Mouse (Mus musculus) hindlimb bud, embryonic 11.5 days (tissue): Measurements from ENCODE around the gene Grin2c.

Source experiments
- DNase-seq: peaks from one replicate; pipeline ENCODE4 v3.0.0-alpha.2; 2012; ENCODE audit warnings: low read depth, low spot score; ENCODE audit errors: extremely low spot score

Gene Grin2c

DNA sequence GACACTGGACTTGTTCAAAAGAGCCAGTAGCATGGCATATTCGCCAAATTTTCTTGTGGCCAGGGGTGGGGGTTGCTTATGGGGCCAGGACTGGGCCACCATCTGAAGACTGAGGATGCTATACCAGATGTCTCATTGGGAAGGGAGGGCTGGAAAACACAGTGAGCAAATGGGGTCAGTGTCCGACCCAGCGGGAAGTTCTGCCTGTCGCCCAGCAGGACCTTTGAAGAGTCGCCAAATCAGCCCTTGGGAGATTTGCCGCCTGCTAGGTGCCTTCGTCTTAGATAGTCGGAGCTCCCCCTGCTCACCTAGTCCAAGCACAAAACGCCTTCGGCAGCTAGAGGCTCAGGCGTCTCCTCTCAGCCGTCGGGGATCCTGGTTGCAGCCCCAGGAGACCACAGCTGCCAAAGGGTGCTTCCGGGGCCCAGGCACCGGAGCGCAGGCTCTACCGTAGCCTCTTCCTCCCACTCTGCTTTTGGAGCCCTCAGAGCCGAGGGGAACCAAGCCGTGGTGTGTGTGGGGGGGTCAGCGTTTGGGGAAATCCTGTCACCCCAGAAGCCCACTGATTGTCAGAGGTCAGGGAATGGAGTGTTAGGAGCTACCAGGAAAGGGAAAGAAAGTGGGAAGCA lies 1.2 kb downstream of the Grin2c start:
- no peak for DNase-seq

DNA sequence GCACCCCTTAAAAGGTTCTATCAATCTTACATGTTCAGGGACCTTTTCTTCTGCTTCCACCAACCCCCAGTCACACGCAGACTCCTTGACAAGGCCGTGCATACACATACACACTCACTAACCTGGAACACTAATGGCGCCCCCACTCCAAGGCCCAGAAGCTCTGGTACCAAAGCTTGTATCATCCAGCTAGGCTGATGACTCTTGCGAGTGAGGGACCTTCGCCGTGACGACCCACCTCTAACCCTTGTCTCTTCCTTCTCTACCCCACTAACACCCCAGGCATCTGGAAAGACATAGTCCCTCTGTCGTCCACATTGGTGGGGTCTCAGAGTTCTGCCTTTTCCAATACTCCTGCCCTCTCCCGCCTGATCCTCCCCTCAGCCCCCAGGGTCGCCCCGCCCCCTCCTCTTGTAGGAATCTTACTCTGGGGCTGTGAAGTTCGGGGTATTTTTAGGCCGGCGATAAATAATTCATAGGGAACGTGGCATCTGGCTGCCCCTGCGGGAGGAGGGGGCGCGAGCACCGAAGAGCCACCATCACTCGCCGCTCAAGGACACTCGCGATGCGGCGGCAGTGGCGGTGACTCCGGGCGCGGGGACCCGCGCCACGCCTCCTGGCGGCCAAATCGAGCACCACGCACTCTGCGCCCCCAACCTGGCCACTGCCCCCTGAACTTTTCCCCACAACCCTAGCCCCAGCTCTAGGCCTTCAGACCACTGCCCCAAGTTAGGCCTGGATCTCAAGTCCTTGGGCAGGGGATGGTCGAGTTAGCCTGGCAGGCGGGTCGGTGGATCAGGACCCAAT lies 2.0 kb downstream of the Grin2c start:
- DNase-seq: no peak

DNA sequence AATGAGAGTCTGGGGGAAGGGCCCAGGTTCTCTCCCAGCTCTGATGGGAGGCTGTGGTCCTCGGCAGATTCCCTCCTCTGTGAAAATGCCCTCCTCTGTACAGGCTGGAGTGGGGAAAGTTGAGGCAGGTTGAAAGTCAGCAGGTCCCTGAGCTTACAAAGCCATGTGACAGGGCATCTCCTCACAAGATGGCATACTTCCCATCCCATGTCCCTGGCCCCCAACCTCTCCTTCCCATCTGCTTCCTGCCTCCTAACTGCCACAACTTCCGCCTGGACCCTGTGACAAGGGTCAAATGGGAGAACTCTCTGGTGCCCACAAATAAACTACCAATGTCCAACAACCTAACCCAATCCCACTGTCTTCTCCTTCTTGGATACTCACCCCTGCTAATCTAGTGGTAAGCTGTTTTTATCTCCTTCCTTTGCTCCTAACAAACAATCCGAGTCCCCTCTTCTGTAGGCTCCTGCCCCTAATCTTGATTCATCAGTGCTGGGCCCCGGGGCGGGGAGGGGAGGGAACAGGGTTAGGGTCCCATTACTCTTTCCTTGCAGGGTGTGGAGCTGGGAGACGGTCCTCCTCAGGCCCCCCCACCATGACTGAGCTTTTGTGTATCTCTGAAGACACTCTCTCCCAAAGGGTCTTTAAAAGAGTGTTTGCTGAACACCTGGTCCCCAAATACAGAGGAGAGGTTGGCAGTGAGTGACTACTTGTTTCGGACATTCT lies 2.7 kb downstream of the Grin2c start:
- no peak for DNase-seq

DNA sequence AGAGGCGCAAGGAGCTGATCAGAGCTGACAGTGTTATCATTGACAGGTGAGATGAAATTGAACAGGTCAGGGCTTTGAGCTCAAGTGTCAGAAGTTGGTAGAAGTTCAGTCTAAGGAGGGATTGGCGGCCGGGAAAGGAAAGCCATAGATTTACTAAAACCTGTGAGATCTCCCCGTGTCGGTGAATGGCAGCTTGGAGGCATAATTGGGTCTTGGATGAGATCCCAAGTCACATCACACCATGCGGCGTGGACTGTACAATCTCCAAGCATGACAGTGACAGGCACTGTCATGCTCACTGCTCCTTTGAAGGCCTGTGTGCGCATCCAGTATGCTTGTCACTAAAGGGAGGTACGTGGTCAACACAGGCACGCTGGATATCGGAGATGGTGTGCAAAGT lies 4.1 kb downstream of the Grin2c start:
- no peak for DNase-seq

DNA sequence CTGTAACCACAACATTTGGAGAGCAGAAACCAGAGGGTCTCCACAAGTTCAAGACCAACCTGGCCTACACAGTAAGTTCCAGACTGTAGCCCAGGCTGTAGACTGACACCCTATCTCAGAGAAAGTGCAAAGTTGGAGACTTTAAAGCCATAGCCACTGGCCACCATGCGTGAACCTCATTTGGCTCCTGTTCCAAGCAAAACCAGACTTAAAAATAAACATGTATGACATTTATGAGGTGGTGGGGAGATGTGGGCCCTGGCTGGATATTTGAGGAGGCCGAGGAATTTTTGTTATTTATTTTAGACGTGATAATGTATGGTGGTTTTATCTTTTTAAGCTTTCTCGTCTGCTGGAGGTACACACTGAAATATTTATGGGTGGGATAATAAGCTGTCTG lies 7.9 kb downstream of the Grin2c start:
- no peak for DNase-seq

DNA sequence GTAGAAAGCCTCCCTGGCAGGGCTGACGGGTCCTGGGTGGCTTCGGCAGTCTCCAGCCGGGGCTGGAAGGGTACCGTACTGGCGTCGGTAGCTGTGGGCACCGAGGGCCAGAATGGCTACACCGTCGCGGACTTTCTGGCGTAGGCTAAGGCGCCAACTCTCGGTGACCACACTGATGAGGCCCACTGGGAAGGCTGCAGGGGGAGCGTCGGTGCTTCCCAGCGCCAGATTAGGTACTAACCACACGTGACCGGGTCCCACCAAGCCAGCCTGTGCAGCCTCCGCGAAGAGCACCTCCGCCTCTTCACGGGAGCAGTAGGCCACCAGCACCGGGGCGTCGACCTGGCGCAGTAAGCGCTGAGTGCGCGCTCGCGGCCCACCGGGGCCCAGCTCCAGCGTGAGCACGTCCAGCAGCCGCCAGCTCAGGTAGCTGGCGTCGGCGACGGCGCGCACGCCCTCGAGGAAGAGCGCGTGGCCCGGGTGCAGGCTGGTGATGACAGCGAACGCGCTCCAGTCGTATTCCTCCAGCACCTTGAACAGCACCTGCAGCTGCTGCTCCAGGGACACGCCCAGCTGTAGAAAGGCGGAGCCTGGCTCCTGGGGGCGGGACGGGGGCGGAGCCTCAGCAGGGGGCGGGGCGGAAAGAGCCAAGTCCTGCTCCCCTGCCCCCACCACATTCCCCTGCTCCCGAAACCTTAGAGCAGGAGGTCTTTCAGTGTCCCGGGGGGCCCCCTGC lies 9.1 kb downstream of the Grin2c start:
- DNase-seq: no peak

DNA sequence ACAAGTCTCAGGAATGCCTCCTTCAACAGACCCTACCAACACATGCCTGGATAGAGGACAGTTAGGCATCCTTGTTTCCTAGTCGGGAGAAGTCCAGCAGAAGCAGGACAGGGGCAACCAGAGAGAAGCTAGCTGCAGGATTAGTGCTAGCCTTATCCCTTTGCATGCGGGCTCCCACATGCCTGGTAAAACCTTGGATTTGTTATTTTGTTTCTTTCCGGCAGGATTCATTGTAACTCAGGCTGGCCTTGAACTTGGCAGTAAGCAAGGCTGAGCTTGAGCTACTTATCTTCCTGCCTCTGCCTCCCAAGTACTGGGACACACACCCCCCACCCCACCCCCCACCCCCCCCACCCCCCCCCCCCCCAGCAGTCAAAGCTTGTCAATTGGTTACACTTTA lies 15.8 kb downstream of the Grin2c start:
- DNase-seq: no peak

DNA sequence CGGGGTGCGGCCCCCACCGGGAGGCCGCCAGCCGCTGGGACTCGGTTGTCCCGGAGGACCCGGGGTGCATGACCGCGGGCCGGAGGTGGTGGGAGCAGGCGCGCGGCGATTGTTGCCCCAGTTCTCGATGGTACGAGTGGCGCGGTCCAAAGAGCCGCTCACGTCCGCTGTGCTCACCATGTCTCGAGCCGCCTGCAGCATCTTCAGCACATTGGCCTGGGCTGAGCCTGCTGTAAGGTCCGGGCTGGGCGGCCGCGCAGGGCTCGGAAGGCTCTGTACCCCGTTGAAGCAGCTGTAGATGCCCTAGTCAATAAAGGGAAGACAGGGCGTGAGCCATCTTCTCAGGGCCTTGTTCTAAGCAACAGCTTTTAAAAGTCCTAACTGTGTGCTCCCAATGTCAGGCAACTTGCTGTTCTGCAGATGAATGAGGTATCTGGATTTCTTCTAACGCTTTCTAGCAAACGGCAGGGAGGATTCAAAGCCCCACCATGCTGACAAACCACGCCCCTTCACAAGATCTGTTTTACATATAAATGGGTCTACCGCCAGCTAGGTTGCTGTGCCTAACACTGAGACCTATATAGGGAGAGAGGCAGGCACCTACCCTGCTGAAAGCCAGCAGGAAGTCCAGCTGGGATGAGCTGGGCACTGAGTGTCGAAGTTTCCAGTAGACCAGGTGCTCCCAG lies 16.5 kb downstream of the Grin2c start:
- no peak for DNase-seq

DNA sequence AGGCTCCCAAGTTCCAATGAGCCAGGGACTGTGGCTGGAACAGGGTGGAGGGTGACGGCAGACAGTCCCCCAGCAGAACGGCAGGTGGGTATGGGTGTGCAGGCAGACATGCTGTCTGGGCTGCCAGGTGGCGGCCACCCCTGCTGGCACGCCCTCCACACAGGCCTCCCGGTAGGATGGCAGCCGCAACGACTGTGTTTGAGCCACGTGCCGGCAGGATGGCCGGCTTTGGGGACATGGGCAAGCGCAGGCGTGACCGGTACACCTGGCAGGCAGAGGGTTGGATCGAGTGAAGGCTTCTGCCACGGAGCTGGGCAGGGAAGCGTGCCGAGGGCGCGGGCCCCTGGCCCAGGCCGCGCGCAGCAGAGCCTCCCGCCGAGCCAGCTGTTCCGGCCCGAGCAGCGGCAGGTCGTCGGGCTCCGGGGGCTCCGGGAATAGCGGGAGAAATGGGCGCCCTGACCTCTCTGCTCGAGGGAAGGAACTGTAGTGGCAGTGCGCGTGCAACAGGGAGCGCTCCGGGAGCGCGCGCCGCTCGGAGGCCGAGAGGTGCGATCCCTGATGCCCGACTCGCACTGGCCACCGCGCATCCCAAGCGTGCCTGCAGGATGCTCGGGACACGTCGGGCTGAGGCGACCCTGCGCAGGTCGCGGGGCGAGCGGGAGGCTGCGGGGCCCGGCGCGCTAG lies 17.2 kb downstream of the Grin2c start:
- no peak for DNase-seq

DNA sequence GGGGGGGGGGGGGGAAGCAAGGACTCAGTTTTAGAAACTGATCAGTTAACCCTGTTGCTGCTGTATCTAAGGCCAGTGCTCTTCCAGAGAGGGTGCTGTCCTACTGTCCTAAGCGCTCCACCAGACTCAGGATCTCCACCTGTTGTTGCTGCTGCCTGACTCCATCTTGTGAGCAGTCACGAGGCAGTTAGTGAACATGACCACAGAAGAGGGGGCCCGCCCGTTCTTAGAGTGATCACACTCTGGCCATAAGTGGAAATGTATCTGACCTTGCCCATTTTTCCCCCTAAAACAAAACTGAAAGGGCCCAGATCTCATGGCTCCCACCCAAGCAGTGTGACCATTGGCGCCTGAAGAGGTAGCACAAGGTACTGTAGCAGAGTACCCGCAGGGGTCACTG lies 19.1 kb downstream of the Grin2c start:
- DNase-seq: no peak

DNA sequence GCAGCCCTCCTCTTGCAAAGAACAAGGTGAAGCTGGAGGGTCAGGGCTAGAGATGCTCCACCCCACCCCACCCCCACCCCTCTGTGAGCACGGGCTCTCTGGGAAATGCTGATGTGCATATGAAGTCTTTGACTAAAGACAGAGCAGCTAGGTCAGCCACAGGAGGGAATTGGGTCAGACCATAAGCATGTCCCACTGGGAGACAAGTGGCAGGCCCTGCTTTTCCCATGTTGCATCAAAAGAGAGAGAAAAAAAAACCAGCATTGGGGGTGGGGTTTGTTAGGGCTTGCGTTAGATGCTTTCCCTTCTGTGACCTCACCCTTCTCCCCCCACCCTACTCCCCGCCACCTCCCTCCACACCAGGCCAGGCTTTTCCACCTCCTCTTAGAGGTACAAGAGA lies 19.8 kb downstream of the Grin2c start:
- no peak for DNase-seq

DNA sequence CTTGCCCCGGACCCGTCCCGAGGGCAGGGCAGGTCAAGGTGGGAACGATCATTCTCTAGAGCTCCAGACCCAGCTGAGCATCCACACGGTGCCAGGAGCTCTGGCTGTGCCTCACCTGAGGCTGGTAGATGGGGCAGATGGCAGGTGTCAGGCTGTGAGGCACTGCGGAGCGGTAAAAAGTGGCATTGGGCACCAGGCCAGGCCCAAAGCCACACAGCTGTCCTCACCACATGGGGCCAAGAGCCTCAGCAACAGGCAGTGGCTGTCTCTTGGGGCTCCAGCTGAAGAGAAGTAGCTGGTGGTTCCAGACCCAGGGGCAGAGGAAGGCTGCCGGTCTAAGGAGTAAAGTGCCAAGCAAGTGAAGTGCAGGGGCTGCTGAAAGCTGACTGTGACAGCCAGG lies 20.7 kb downstream of the Grin2c start:
- DNase-seq: no peak

DNA sequence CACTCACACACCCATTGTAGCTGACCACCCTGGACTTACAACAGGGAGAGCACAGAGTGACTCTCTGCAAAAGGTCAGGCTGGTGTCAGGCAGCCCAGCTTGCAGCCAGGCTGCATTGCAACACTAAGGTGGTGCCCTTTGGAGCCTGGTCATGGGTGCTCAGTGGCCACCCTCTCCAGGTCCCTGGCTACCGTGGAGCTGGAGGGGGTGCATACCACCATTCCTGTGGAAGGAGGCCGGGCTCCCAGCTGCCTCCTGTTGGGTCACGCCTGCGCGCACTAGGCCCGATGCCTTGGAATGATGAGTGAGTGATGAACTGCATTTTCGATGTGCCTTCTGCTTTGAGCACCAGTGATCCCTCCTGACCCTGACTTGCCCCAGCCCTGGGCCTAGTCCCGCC lies 22.2 kb downstream of the Grin2c start:
- no peak for DNase-seq

DNA sequence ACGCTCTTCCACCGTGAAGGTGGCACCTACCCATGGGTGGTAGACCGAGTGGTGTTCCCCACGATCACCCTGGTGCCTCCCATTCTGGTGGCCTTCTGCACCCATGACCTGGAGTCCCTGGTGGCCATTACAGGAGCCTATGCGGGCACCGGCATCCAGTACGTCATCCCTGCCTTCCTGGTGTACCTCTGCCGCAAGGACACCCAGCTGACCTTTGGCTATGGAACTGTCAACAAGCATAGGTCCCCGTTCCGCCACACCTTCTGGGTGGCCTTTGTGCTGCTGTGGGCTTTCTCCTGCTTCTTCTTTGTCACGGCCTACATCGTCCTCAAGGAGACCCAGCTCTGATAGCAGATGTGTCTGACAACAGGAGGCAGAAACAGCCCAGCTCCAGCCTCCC lies 23.3 kb downstream of the Grin2c start:
- DNase-seq: no peak

DNA sequence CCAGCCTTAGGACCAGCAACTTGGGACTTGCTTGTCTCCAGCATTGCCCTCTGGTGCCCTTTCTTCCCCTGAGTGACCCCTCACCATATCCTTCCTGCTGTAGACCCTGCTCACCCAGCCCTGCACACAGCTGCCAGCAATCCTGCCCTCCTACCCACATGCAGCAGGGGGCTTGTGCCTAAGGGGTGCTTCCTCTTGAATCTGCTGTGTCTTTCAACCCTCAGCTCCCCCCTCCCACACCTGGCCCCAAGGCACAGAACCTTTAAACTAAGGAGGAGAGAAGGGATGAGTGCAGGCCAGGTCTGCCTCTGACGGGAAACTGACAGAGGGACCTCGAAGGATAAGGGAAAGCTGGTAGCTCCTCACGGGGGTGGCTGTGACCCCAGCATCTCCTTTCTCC lies 24.3 kb downstream of the Grin2c start:
- DNase-seq: no peak

DNA sequence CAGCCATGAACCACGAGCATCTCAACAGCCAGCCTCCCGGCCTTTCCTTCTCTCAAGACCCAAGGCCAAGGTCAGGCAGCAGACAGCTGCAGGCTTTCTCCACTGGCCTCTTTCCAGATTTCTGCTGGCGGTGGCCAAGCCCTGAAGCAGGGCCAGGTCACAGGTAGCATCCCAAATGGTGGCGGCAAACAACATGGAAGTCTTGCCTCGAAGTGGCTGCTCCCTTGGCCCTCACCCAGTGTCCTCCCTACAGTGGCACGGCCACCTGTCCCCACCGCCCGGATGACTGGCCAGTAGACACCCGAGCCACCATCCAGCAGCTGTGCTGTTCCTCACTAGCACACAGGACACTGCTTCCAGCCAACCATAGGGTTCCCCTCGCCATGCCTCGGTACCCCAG lies 25.6 kb downstream of the Grin2c start:
- no peak for DNase-seq

DNA sequence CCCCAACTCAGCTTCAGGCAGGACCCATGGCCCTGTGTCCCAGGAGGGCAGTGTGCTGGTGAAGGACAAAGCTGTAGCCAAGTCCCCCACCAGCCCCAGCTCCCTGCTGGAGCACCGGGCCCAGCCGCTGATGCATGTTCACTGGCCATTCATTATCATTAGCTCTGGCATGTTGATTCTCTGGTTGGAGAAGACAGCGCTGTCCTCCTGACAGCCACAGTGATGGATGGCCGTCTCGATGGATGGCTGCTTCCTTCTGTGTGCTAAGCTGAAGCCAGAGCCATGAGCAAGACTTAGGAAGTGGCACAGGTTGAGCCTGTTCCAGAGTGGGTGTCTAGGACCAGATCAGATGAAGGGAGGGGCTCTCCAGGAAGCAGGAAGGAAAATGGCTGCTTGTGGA lies 30.5 kb downstream of the Grin2c start:
- DNase-seq: no peak

DNA sequence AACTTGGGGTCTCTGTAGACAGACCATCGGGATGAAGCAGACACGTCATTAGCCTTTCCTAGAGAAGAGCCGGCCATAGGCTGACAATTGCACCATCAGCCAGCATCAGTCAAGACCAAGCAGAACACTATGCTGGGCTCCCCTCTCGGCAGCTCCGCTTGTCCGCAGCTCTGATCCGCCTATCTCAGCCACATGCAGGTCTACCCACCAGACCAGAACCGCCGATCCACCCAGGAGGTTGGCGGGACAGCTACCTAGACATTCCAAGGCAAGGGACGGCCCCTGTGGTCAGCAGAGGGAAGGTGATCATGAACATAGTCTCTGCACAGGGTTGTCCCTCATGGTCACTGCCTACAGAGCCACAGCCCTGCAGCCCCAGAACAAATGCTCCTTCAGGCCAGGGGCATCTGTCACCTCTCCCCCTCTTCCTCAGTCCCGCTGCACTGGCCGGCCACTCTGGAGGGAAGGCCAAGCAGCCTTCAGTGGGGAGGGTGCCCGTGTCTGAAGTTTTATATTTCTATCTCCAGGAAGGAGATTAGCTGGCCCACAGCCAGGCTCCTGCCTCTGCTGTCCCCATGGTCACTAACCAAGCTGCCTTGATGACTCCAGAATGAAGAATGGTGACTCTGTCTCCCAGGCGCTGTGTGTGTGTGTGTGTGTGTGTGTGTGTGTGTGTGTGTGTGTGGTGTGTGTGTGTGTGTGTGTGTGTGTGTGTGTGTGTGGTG lies 32.6 kb downstream of the Grin2c start:
- no peak for DNase-seq

DNA sequence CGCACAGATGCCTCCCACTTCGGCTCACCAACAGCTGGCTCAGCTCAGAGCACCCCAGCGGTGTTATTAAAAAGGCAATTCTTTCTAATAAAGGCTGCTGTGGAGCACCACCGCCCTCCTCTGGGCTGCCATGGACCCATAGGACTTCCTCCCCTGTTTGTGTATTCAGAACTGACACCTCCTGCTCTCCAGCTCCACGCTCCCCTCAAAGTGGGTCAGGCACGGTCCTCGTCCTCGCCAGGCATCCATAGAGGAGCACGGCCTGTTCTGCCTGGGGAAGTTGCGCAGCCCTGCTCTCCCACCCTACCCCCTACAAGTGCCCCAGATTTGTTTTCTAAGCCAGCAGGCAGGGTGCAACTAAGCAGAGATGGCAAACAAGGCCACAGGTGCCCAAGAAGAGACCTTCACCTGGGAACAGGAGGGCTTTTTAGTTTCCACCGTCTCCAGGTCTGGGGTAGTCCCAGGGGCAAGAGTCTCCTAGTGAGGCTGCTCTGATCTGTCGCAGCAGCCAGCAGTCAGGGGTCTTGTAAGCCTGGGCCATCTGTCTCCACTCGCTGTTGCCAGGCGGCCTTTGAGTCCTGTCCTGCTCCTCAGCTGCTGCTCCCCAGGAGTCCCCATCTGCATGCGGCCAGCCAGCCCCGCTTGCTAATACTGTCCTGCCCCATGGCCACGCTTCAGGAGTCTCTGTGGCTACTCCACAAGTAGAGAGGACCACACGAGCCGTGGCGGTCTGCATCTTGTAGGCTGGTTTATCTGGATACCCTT lies 33.3 kb downstream of the Grin2c start:
- DNase-seq: no peak
